ENCODE assay signal across 9 mouse cellular contexts in the genomic region with DNA sequence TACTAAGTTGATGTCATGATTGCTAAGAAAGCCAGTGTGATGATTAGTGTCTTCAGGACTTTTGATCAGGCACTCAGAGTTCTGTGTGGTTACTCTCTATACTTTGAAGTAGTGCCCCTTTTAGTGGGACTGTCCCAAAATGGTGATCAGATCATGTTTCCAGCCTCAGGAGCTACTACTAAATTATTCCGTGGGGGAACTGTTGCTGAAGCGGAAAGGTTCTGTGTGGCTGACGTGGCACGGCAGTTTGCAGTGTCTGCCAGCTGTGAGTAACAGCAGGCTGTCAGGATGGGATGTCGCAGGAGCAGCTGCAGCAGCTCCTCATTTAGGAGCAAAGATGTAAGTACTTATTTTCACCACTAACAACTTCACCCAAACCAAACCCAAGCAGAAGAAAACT. TPM values are rescaled to one million over a fixed set of nuclear protein-coding genes. Genes with fewer than 3 reads are reported as not detected.
DNase-seq lines count a peak whose midpoint lies in the region; ATAC-seq and TF ChIP-seq lines count a peak whose summit lies in the region.
"Had no signal": no experiment of that assay in that cellular context is flagged by ENCODE, and none has a peak within 500 bp of the region (broad histone marks: within the 10 kb centered on the region; RNA-seq: fewer than 3 reads in every experiment).

A gene (plus strand): TSS at position 207 of the 400 bp plus-strand sequence.

- DNase-seq in liver, adult 2 months (ENCODE audit: extremely low read depth, low read depth, low spot score), result peak; percentile 26
- no peak for DNase-seq in liver
- peak; percentile 62 for DNase-seq in embryo, embryonic 11 days
- DNase-seq in lung, embryonic 14.5 days, result peak; percentile 78
- DNase-seq in left cerebral cortex, adult 18-20 months (ENCODE audit: low spot score in 2 of 2), result no peak
- no peak for DNase-seq in layer of hippocampus, postnatal 36 days
- DNase-seq in right cerebral cortex, postnatal 4 days, result no peak

- H3K27ac ChIP-seq in liver, adult 2 months (replicated peaks; ENCODE audit: insufficient read depth, low read depth, low read length), result no peak within 1 kb of the TSS
- peak within 1 kb of the TSS; percentile 23; the same call in 1 of the 2 replicates for H3K27ac ChIP-seq in heart, embryonic 16.5 days (ENCODE audit: low read length)
- H3K27ac ChIP-seq in lung, embryonic 14.5 days (ENCODE audit: low read depth), result peak within 1 kb of the TSS; percentile 31; the same call in 1 of the 2 replicates
- H3K27ac ChIP-seq: macrophage had no signal

- TF ChIP-seq CTCF in liver, adult 2 months (IDR thresholded peaks at IDR 0.05; ENCODE audit: low read depth, low read length), result no peak
- TF ChIP-seq CTCF in lung, embryonic 14.5 days (IDR thresholded peaks at IDR 0.05; ENCODE audit: low read depth), result no peak

- ATAC-seq in heart, embryonic 16.5 days (replicated peaks; ENCODE audit: extremely low read depth, insufficient read depth, low FRiP score), result no peak
- peak; percentile 77 for ATAC-seq in lung, embryonic 14.5 days (ENCODE audit: insufficient read depth)

- peaks cover 4% of the 10 kb centered on the region; the same call in 1 of the 2 replicates for H3K4me1 ChIP-seq in liver, adult 2 months (ENCODE audit: control insufficient read depth, insufficient read depth, low read length)
- H3K4me1 ChIP-seq in heart, embryonic 16.5 days (ENCODE audit: control insufficient read depth, insufficient read depth, low read length), result no peaks in the 10 kb centered on the region
- H3K4me1 ChIP-seq in lung, embryonic 14.5 days (ENCODE audit: insufficient read depth), result no peaks in the 10 kb centered on the region

- no peak within 1 kb of the TSS for H3K4me3 ChIP-seq in liver, adult 2 months (ENCODE audit: insufficient read depth, low read depth, low read length)
- H3K4me3 ChIP-seq in heart, embryonic 16.5 days (ENCODE audit: low read length), result no peak within 1 kb of the TSS
- H3K4me3 ChIP-seq in lung, embryonic 14.5 days (ENCODE audit: low read depth, low read length), result no peak within 1 kb of the TSS

- no peaks in the 10 kb centered on the region for H3K27me3 ChIP-seq in liver, adult 2 months (ENCODE audit: control insufficient read depth, insufficient read depth, low read length)
- no peaks in the 10 kb centered on the region for H3K27me3 ChIP-seq in heart, embryonic 16.5 days (ENCODE audit: control insufficient read depth, insufficient read depth, low read length)
- H3K27me3 ChIP-seq in lung, embryonic 14.5 days (ENCODE audit: insufficient read depth, low read length), result no peaks in the 10 kb centered on the region

- TF ChIP-seq POLR2A in liver, adult 2 months (IDR thresholded peaks at IDR 0.05; ENCODE audit: extremely low read depth, insufficient read depth, low read length), result no peak

- H3K36me3 ChIP-seq in liver, adult 2 months (ENCODE audit: control insufficient read depth, insufficient read depth, low read length), result no peaks in the 10 kb centered on the region
- no peaks in the 10 kb centered on the region for H3K36me3 ChIP-seq in heart, embryonic 16.5 days (ENCODE audit: control insufficient read depth, insufficient read depth)
- no peaks in the 10 kb centered on the region for H3K36me3 ChIP-seq in lung, embryonic 14.5 days (ENCODE audit: insufficient read depth)

- WGBS in liver, adult 2 months, result 64% methylated on average over 5 of the region's 5 CpGs
- WGBS in heart, embryonic 16.5 days, result 33% methylated on average over 5 of the region's 5 CpGs
- WGBS in lung, embryonic 14.5 days, result 35% methylated on average over 5 of the region's 5 CpGs

- H3K9me3 ChIP-seq in heart, embryonic 16.5 days (replicated peaks; ENCODE audit: control insufficient read depth, low read length), result no peaks in the 10 kb centered on the region
- no peaks in the 10 kb centered on the region for H3K9me3 ChIP-seq in lung, embryonic 14.5 days (ENCODE audit: low read depth, low read length)

- H3K9ac ChIP-seq in liver, adult 2 months (ENCODE audit: low read depth, low read length), result no peak within 1 kb of the TSS
- no peak within 1 kb of the TSS for H3K9ac ChIP-seq in heart, embryonic 16.5 days (ENCODE audit: low read length)
- H3K9ac ChIP-seq in lung, embryonic 14.5 days, result no peak within 1 kb of the TSS

- no peaks in the 10 kb centered on the region for H3K79me2 ChIP-seq in liver, adult 2 months (ENCODE audit: control insufficient read depth, insufficient read depth, low read length)

- peak within 1 kb of the TSS; percentile 15 for H3K4me2 ChIP-seq in heart, embryonic 16.5 days (ENCODE audit: low read depth, low read length)
- peak within 1 kb of the TSS; percentile 29 for H3K4me2 ChIP-seq in lung, embryonic 14.5 days

RNA-seq across cellular contexts. Expression of the gene that starts here (rescaled TPM):
- 52.2 and 57.3 TPM in 2 replicates for total RNA-seq in liver, adult 2 months (2014; rRNA removed)
- polyA plus RNA-seq in liver, adult 2 months (2012; rRNA removed), result 44.7 and 47.4 TPM in 2 replicates
- 1.2 and 1.3 TPM in 2 replicates for polyA plus RNA-seq in heart, embryonic 16.5 days (2015; fragmentation: Nextera tagmentation; extraction: Ambion mirVana)
- 2.3 and 3.3 TPM in 2 replicates for polyA plus RNA-seq in lung, embryonic 14.5 days (2014; fragmentation: Nextera tagmentation; extraction: Ambion mirVana)
- total RNA-seq in left cerebral cortex, adult 18-20 months (2021), result 1 to 10 TPM; 1.4 to 1.8 TPM
- total RNA-seq in layer of hippocampus, postnatal 36 days (2021), result under 1 TPM; 0.15 to 0.27 TPM
- polyA plus RNA-seq: macrophage had no signal

Comparison
In these comparisons a context has a peak if more than half of its experiments do, and no peak if none do; other contexts are left out.
1. RNA of the gene that starts here (total RNA-seq): 52.2 to 57.3 TPM in liver, adult 2 months; 1.4 to 1.8 TPM in left cerebral cortex, adult 18-20 months and 0.15 to 0.27 TPM in layer of hippocampus, postnatal 36 days; every median in the first group is over 10 times any median in the second.
2. RNA of the gene that starts here (polyA plus RNA-seq): 44.7 to 47.4 TPM in liver, adult 2 months; 2.3 to 3.3 TPM in lung, embryonic 14.5 days and 1.2 to 1.3 TPM in heart, embryonic 16.5 days; every median in the first group is over 10 times any median in the second.
3. DNase-seq: peak in liver, adult 2 months (single experiment), embryo, embryonic 11 days (single experiment) and lung, embryonic 14.5 days (single experiment); none in liver (single experiment), left cerebral cortex, adult 18-20 months (0 of 2), layer of hippocampus, postnatal 36 days (0 of 2) and right cerebral cortex, postnatal 4 days (single experiment).